Mouse (Mus musculus): ENCODE results near the gene Abcd2.

- TF ChIP-seq POLR2A (IDR thresholded peaks at IDR 0.05; ENCODE audit: insufficient read depth, low read depth, low read length) (no peak), CTCF (IDR thresholded peaks at IDR 0.05; ENCODE audit: insufficient read depth, low read depth, low read length) (no peak)
Observed at GRCm38 (mm10) chr15:91179911-91180622, 11.5 kb downstream of the Abcd2 start.

Data from olfactory bulb, adult 2 months (tissue).